Mouse (Mus musculus) olfactory bulb, adult 2 months (tissue): ENCODE data around the gene Tspan12.

ENCODE experiments used
- CTCF ChIP-seq: fragments of 200-500 bp; IDR thresholded peaks from 2 replicates; pipeline ENCODE4 v1.5.1; 2012; ENCODE audit warnings: low read depth, mild to moderate bottlenecking, low read length, moderate library complexity; ENCODE audit not compliant: insufficient read depth
- POLR2A ChIP-seq: fragments of 200-500 bp; IDR thresholded peaks from 2 replicates; pipeline ENCODE4 v1.6.1; 2012; ENCODE audit warnings: mild to moderate bottlenecking, low read depth, low read length, moderate library complexity; ENCODE audit not compliant: insufficient read depth

DNA sequence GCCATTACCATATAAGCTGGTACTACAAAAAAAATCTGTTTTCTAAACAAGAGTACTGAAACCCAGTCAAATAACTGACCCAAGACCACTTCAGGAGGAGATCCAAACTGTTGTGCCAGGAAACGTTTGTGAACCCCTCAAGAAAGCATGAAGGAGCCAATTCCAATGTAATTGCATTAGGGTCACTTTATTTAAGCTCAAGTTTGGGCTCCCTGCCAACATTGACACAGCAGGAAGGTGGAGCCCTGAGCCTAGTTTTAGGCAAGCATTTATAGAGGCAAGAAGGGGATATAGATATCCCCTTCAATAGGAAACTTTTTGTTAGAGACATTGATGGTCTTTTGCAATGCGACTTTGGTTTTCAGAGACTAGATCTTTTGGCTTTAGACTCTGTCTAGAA is 111.7 kb downstream of the Tspan12 start:
- TF ChIP-seq POLR2A, result no peak
- no peak for TF ChIP-seq CTCF
